Mouse (Mus musculus): ENCODE measurements at regions not wholly inside any gene's neighbourhood (a gene's known extent, or its start where the extent isn't known, plus 50 kb on each side); places are given as distances from the start of the nearest gene placed in this dataset.

DNA sequence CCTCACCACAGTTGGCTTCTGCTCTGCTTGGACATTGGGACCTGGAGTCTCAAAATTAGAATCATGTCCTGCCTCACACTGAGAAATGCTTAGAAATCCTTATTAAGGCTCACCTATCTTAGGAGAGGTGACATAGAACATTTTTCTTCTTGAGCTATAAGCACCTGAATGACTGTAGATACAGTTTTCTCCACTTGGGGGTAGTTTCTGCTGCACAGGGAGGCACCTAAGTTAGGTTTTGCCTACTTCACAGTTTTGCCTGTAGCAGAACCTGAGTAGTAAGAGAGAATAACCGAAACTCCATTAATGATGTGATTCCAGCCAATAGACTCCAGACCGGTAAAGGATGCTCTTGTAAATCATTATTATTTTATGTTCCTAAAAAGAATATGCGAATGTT is 624.3 kb upstream of the Nrp1 start:
- no peak for TF ChIP-seq MAX (IDR thresholded peaks at IDR 0.05; ENCODE audit: low read depth)
- TF ChIP-seq POLR2A (IDR thresholded peaks at IDR 0.05; ENCODE audit: insufficient read length, low read depth), result no peak
- TF ChIP-seq POLR2AphosphoS2 (IDR thresholded peaks at IDR 0.05; ENCODE audit: insufficient read length, low read depth), result no peak
- TF ChIP-seq TCF12 (IDR thresholded peaks at IDR 0.05; ENCODE audit: insufficient read depth, poor library complexity, severe bottlenecking), result no peak
- no peak for TF ChIP-seq USF1 (IDR thresholded peaks at IDR 0.05; ENCODE audit: low read depth)
- TF ChIP-seq TCF3 (IDR thresholded peaks at IDR 0.05; ENCODE audit: insufficient read length, low read depth), result no peak
- no peak for TF ChIP-seq MYOG (IDR thresholded peaks at IDR 0.05; ENCODE audit: control insufficient read depth in 1 of 3, insufficient read depth in 1 of 3, insufficient read length in 2 of 3, low read depth in 2 of 3)
- TF ChIP-seq MYOD1 (IDR thresholded peaks at IDR 0.05; ENCODE audit: control insufficient read depth in 1 of 3, insufficient read length in 2 of 3, low read depth in 2 of 3), result no peak
- TF ChIP-seq E2F4 (IDR thresholded peaks at IDR 0.05; ENCODE audit: insufficient read depth), result no peak
- TF ChIP-seq REST (IDR thresholded peaks at IDR 0.05; ENCODE audit: insufficient read depth, insufficient read length), result no peak
- TF ChIP-seq SRF (IDR thresholded peaks at IDR 0.05; ENCODE audit: control insufficient read depth, insufficient read length, low read depth), result no peak

Data from myocyte (in vitro differentiated cells).